Mouse (Mus musculus): Measurements from ENCODE around the gene Emid1.

- TF ChIP-seq CTCF (IDR thresholded peaks at IDR 0.05; ENCODE audit: low read depth, low read length), result no peak
- no peak for TF ChIP-seq TAL1 (conservative IDR thresholded peaks at IDR 0.05; ENCODE audit: low read depth, low read length)
- no peak for TF ChIP-seq POLR2AphosphoS5 (IDR thresholded peaks at IDR 0.05; ENCODE audit: insufficient replicate concordance, low read depth, low read length)
- no peak for TF ChIP-seq GATA1 (IDR thresholded peaks at IDR 0.05; ENCODE audit: borderline replicate concordance, low read length)
Observed at GRCm38 (mm10) chr11:5060756-5061412, 91.2 kb downstream of the Emid1 start.

All from G1E (cell line).